Mouse (Mus musculus): Measurements from ENCODE around the gene Cdh3.

DNA sequence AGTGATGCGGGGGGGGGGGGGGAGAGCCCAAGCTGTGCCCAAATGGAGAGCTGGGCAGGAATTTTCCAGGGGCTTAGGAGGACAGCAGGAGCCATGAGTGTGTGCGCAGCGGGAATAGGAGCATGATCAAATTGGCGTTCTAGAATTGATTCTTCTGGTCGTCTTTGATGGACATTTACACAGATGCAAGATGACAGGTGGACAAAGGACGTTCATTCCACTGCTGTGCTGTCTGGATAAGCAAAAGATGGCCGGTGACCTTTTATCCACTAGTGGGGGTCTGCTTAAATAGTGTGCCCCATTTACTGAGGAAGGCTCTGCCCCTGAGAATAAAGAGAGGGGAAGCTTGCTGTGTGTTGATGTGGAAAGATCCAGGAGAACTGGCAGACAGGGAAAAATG, 58.3 kb downstream of the Cdh3 start:
- no peak for TF ChIP-seq CTCF (IDR thresholded peaks at IDR 0.05; ENCODE audit: control insufficient read depth, insufficient read depth, insufficient replicate concordance, low read depth, low read length)
- TF ChIP-seq POLR2A (IDR thresholded peaks at IDR 0.05; ENCODE audit: control insufficient read depth, low read depth, low read length) = no peak
